Mouse (Mus musculus) heart, postnatal 0 days (tissue): ENCODE results near the gene Pank1. TPM values are rescaled to one million over a fixed set of nuclear protein-coding genes. Genes with fewer than 3 reads are reported as not detected.

Experiments
- ATAC-seq: fragments of 200-750 bp; cut with Nextera tagmentation; 2 replicates; pipeline ENCODE4 v1.8.0; 2017; ENCODE audit warnings: low read depth, moderate number of reproducible peaks, moderate library complexity; ENCODE audit not compliant: insufficient read depth
- DNase-seq: peaks from one replicate; pipeline ENCODE4 v3.0.0-alpha.2; 2016; ENCODE audit warnings: low spot score
- H3K27ac ChIP-seq: fragments of 300-500 bp; sonication (generic); 2 replicates; pipeline ENCODE4 v1.5.1; 2014; ENCODE audit warnings: low read depth, mild to moderate bottlenecking
- H3K27me3 ChIP-seq: fragments of 300-500 bp; sonication (generic); 2 replicates; pipeline ENCODE4 v1.6.1; 2014; ENCODE audit warnings: low read length, mixed read lengths; ENCODE audit not compliant: control insufficient read depth, insufficient read depth
- H3K36me3 ChIP-seq: fragments of 300-500 bp; sonication (generic); replicated peaks from 2 replicates; pipeline ENCODE4 v1.6.1; 2014; ENCODE audit warnings: low read length, mixed read lengths; ENCODE audit not compliant: control insufficient read depth, insufficient read depth
- H3K4me1 ChIP-seq: fragments of 300-500 bp; sonication (generic); 2 replicates; pipeline ENCODE4 v1.6.1; 2014; ENCODE audit warnings: antibody characterized with exemption; ENCODE audit not compliant: control insufficient read depth, insufficient read depth
- H3K4me2 ChIP-seq: fragments of 300-500 bp; sonication (generic); 2 replicates; pipeline ENCODE4 v1.6.1; 2014; ENCODE audit warnings: low read depth, mild to moderate bottlenecking, low read length, moderate library complexity
- H3K4me3 ChIP-seq: fragments of 300-500 bp; sonication (generic); 2 replicates; pipeline ENCODE4 v1.5.1; 2014; ENCODE audit warnings: low read depth, low read length
- H3K9ac ChIP-seq: fragments of 300-500 bp; sonication (generic); replicated peaks from 2 replicates; pipeline ENCODE4 v1.6.1; 2014; ENCODE audit warnings: low read depth, low read length, mixed read lengths
- H3K9me3 ChIP-seq: fragments of 300-500 bp; sonication (generic); replicated peaks from 2 replicates; pipeline ENCODE4 v1.6.1; 2016; ENCODE audit warnings: low read length; ENCODE audit not compliant: control insufficient read depth
- CTCF ChIP-seq: IDR thresholded peaks from 2 replicates; pipeline ENCODE4 v1.5.1; 2016; ENCODE audit warnings: antibody characterized with exemption, control low read depth, low read depth
- EP300 ChIP-seq: IDR thresholded peaks from 2 replicates; pipeline ENCODE4 v1.6.1; 2016; ENCODE audit warnings: antibody characterized with exemption, low read depth
- WGBS: fragments of 180-500 bp; shearing (Covaris S2); extraction: QIAGEN DNeasy Blood & Tissue Kit; methylation state at CpG from one replicate; pipeline ENCODE4 v1.1.7; 2014; 5-methylcytosine and 5-hydroxymethylcytosine counted together
- polyA plus RNA-seq: library from polyadenylated mRNA; unstranded; fragments of >200 nt; fragmentation: Nextera tagmentation; extraction: Ambion mirVana; gene quantifications from 2 replicates; pipeline ENCODE4 v1.2.1, GENCODE M21; 2015
- total RNA-seq: library from RNA; depleted of rRNA; stranded (reverse); fragments of >200 nt; gene quantifications from 2 replicates; pipeline ENCODE4 v1.2.3, GENCODE M21; 2014; ENCODE audit warnings: low replicate concordance

The Pank1 gene
- total and polyA plus RNA-seq, 2 experiments from 2014 or later, result 13.1 to 36.6 TPM

DNA sequence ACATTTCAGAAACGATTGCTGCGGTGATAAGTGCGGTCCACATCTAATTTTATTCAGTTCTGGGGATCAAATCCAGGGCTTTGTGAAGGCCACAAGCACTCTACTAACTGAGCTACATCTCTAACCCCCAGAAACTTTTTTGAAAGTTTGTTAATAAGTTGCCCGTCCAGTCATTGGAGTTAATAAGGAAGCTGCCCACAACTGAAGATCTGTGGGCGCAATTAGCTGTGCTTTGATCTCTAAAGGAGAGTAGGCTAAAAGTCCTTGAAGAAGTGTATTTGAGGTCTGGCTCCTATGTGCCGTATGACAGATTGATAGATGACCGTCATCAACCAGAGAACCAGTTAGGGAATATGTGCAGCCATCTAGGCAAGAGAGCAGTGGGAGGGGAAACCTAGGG is 22.0 kb upstream of the Pank1 start:
- H3K4me2 ChIP-seq, result no peak overlapping the region
- no peak overlapping the region for H3K4me3 ChIP-seq
- H3K27ac ChIP-seq, result no peak overlapping the region
- H3K9me3 ChIP-seq, result no peaks in the 10 kb centered on the region
- no peak overlapping the region for H3K9ac ChIP-seq
- no peaks in the 10 kb centered on the region for H3K36me3 ChIP-seq
- ATAC-seq, result no peak
- WGBS, result 92% methylated on average over 7 of the region's 7 CpGs
- H3K27me3 ChIP-seq, result no peaks in the 10 kb centered on the region
- no peak for DNase-seq
- no peak for TF ChIP-seq CTCF
- no peak for TF ChIP-seq EP300
- H3K4me1 ChIP-seq, result no peaks in the 10 kb centered on the region

DNA sequence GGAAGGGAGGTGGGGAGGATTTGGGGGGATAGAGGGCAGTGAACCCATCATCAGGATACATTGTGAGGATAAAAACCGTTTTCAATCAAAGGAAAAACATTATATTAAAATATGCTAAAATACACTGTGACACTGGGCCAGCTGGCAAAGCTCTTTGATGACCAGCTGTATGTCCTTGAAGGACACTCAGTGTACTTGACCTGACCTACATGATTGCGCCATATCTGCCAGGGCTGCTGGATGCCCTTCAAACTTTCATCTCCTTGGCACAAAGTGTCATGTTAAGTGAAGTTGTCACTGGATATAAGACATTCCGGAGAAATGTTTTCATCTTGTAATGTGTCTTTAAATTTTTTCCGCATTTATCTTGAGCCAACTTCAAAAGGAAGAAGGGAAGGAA is 19.7 kb upstream of the Pank1 start:
- no peaks in the 10 kb centered on the region for H3K9me3 ChIP-seq
- no peak for DNase-seq
- no peak overlapping the region for H3K27ac ChIP-seq
- H3K36me3 ChIP-seq, result no peaks in the 10 kb centered on the region
- H3K9ac ChIP-seq, result no peak overlapping the region
- TF ChIP-seq EP300 (no peak), CTCF (no peak)
- no peaks in the 10 kb centered on the region for H3K27me3 ChIP-seq
- 67% methylated on average over 4 of the region's 4 CpGs for WGBS
- H3K4me1 ChIP-seq, result no peaks in the 10 kb centered on the region
- no peak overlapping the region for H3K4me2 ChIP-seq
- no peak overlapping the region for H3K4me3 ChIP-seq
- ATAC-seq, result no peak

GRCm38 (mm10) chr19:34897082-34897965 is 18.1 kb upstream of the Pank1 start:
- Histone ChIP-seq H3K36me3 (no peaks in the 10 kb centered on the region), H3K27me3 (no peaks in the 10 kb centered on the region), H3K9me3 (no peaks in the 10 kb centered on the region), H3K4me2 (no peak overlapping the region), H3K9ac (no peak overlapping the region), H3K4me3 (no peak overlapping the region), H3K27ac (no peak overlapping the region), H3K4me1 (no peaks in the 10 kb centered on the region)
- TF ChIP-seq CTCF, result no peak
- no peak for ATAC-seq
- WGBS, result 86% methylated on average over 15 of the region's 15 CpGs
- DNase-seq, result no peak

- Histone ChIP-seq H3K9me3 (no peaks in the 10 kb centered on the region), H3K36me3 (no peaks in the 10 kb centered on the region), H3K4me3 (no peak overlapping the region), H3K9ac (no peak overlapping the region), H3K27ac (no peak overlapping the region), H3K4me1 (no peaks in the 10 kb centered on the region), H3K4me2 (no peak overlapping the region), H3K27me3 (no peaks in the 10 kb centered on the region)
- 66% methylated on average over 4 of the region's 4 CpGs for WGBS
- no peak for TF ChIP-seq EP300
- no peak for TF ChIP-seq CTCF
- no peak for DNase-seq
- ATAC-seq, result no peak
Observed at GRCm38 (mm10) chr19:34895082-34895481, 15.8 kb upstream of the Pank1 start.

- no peaks in the 10 kb centered on the region for H3K4me1 ChIP-seq
- H3K27ac ChIP-seq, result no peak overlapping the region
- no peak overlapping the region for H3K9ac ChIP-seq
- WGBS, result 37% methylated on average over 1 of the region's 1 CpGs
- no peaks in the 10 kb centered on the region for H3K9me3 ChIP-seq
- DNase-seq (no peak), ATAC-seq (no peak)
- H3K36me3 ChIP-seq, result no peaks in the 10 kb centered on the region
- H3K4me3 ChIP-seq, result no peak overlapping the region
- no peak overlapping the region for H3K4me2 ChIP-seq
- no peaks in the 10 kb centered on the region for H3K27me3 ChIP-seq
- TF ChIP-seq EP300 (no peak), CTCF (no peak)
Observed at GRCm38 (mm10) chr19:34891590-34891989, 12.3 kb upstream of the Pank1 start.

GRCm38 (mm10) chr19:34890981-34891380 is 11.7 kb upstream of the Pank1 start:
- ATAC-seq, result no peak
- no peak for DNase-seq
- 52% methylated on average over 3 of the region's 3 CpGs for WGBS
- H3K27ac ChIP-seq, result no peak overlapping the region
- TF ChIP-seq CTCF (no peak), EP300 (no peak)
- no peaks in the 10 kb centered on the region for H3K4me1 ChIP-seq
- no peak overlapping the region for H3K4me3 ChIP-seq
- no peaks in the 10 kb centered on the region for H3K9me3 ChIP-seq
- no peak overlapping the region for H3K9ac ChIP-seq
- no peaks in the 10 kb centered on the region for H3K27me3 ChIP-seq
- H3K4me2 ChIP-seq, result no peak overlapping the region
- no peaks in the 10 kb centered on the region for H3K36me3 ChIP-seq
